Mouse (Mus musculus) liver, adult 2 months (tissue): ENCODE measurements around the gene 1810024B03Rik.

Experiments
- CTCF ChIP-seq: fragments of 200-500 bp; IDR thresholded peaks from 2 replicates; pipeline ENCODE4 v1.5.1; 2011; ENCODE audit warnings: low read depth, low read length, control low read depth
- POLR2A ChIP-seq: fragments of 200-500 bp; IDR thresholded peaks from 2 replicates; pipeline ENCODE4 v1.6.1; 2011; ENCODE audit warnings: low read length, control low read depth; ENCODE audit not compliant: insufficient read depth; ENCODE audit errors: extremely low read depth

DNA sequence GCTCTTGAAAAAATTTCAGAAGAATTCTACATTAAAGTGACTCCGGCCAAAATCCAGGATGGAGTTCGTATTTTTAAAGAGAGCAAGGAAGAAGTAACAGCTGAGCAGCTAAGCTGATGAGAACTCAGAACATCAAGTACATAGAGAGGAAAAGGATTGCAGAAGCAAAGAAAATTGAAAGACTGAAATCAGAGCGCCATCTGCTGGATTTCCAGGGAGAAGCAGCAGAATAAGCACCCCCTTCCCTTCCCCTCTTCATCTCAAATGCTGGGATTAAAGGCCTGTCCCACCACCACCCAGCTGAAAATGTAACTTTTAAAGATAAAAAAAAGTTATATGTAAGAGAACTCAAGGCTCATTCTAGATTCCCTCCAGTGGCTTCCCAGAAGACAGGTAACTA, 3.1 kb downstream of the 1810024B03Rik start:
- TF ChIP-seq POLR2A, result no peak
- TF ChIP-seq CTCF, result peak; percentile 48; the same call in 1 of the 2 replicates
